Mouse (Mus musculus) heart, embryonic 13.5 days (tissue): Measurements from ENCODE around the gene Col19a1. TPM values are rescaled to one million over a fixed set of nuclear protein-coding genes. Genes with fewer than 3 reads are reported as not detected.
"Not testable (repeated sequence)": the region's sequence is repeated elsewhere in the genome, so short reads cannot be mapped to it uniquely, and the experiment has no call there.

ENCODE experiments used
- ATAC-seq: fragments of 200-750 bp; cut with Nextera tagmentation; 2 replicates; pipeline ENCODE4 v1.8.0; 2017; ENCODE audit warnings: moderate TSS enrichment; ENCODE audit not compliant: insufficient number of reproducible peaks, low FRiP score, low TSS enrichment; ENCODE audit errors: extremely low read depth
- H3K27ac ChIP-seq: fragments of 300-500 bp; sonication (generic); replicated peaks from 2 replicates; pipeline ENCODE4 v1.5.1; 2015; ENCODE audit warnings: moderate library complexity, mild to moderate bottlenecking, inconsistent platforms
- H3K27me3 ChIP-seq: fragments of 300-500 bp; sonication (generic); replicated peaks from 2 replicates; pipeline ENCODE4 v1.6.1; 2015; ENCODE audit warnings: mild to moderate bottlenecking, inconsistent platforms
- H3K36me3 ChIP-seq: fragments of 300-500 bp; sonication (generic); 2 replicates; pipeline ENCODE4 v1.6.1; 2015; ENCODE audit warnings: mild to moderate bottlenecking, inconsistent platforms
- H3K4me1 ChIP-seq: fragments of 300-500 bp; sonication (generic); 2 replicates; pipeline ENCODE4 v1.6.1; 2015; ENCODE audit warnings: inconsistent platforms
- H3K4me2 ChIP-seq: fragments of 300-500 bp; sonication (generic); 2 replicates; pipeline ENCODE4 v1.6.1; 2015; ENCODE audit warnings: inconsistent platforms, mild to moderate bottlenecking, moderate library complexity
- H3K4me3 ChIP-seq: fragments of 300-500 bp; sonication (generic); 2 replicates; pipeline ENCODE4 v1.5.1; 2015; ENCODE audit warnings: moderate library complexity, mild to moderate bottlenecking, inconsistent platforms
- H3K9ac ChIP-seq: fragments of 300-500 bp; sonication (generic); 2 replicates; pipeline ENCODE4 v1.6.1; 2015; ENCODE audit warnings: inconsistent platforms, mild to moderate bottlenecking, moderate library complexity
- H3K9me3 ChIP-seq: fragments of 300-500 bp; sonication (generic); 2 replicates; pipeline ENCODE4 v1.6.1; 2016; ENCODE audit warnings: inconsistent platforms
- WGBS: fragments of 180-500 bp; shearing (Covaris S2); methylation state at CpG from one replicate; pipeline ENCODE4 v1.1.7; 2015; ENCODE audit warnings: mixed read lengths; 5-methylcytosine and 5-hydroxymethylcytosine counted together
- polyA plus RNA-seq: library from polyadenylated mRNA; unstranded; fragments of >200 nt; fragmentation: Nextera tagmentation; extraction: Ambion mirVana; gene quantifications from 2 replicates; pipeline ENCODE4 v1.2.1, GENCODE M21; 2015

The Col19a1 gene
- 0.08 TPM in 1 of 2 replicates, not detected in the other for polyA plus RNA-seq

- Histone ChIP-seq H3K4me2 (peak within 1 kb of the TSS; percentile 98), H3K27ac (no peak within 1 kb of the TSS), H3K9ac (peak within 1 kb of the TSS; percentile 73), H3K9me3 (no peaks in the 10 kb centered on the region), H3K4me1 (peaks cover 14% of the 10 kb centered on the region), H3K4me3 (peak within 1 kb of the TSS; percentile 63), H3K36me3 (no peaks in the 10 kb centered on the region), H3K27me3 (peaks cover 64% of the 10 kb centered on the region)
- 1% methylated on average over 22 of the region's 22 CpGs for WGBS
- no peak for ATAC-seq
Observed at GRCm38 (mm10) chr1:24587141-24587541, at the start of gene Col19a1. Gene Col19a1, minus strand, starts transcription at chr1:24587472.

- ATAC-seq: no peak
- no peaks in the 10 kb centered on the region for H3K27me3 ChIP-seq
- H3K4me1 ChIP-seq: no peaks in the 10 kb centered on the region
- H3K9me3 ChIP-seq: no peaks in the 10 kb centered on the region
- 30% methylated on average over 14 of the region's 14 CpGs for WGBS
- no peak overlapping the region for H3K9ac ChIP-seq
- no peak overlapping the region for H3K27ac ChIP-seq
- peak overlapping the region; percentile 13; the same call in 1 of the 2 replicates for H3K4me3 ChIP-seq
- H3K36me3 ChIP-seq: no peaks in the 10 kb centered on the region
- H3K4me2 ChIP-seq: peak overlapping the region; percentile 49
Observed at GRCm38 (mm10) chr1:24633553-24634132, 46.4 kb upstream of the Col19a1 start.

GRCm38 (mm10) chr1:24612556-24612955 lies 25.3 kb upstream of the Col19a1 start:
- H3K36me3 ChIP-seq, H3K9ac ChIP-seq, H3K4me3 ChIP-seq, H3K27me3 ChIP-seq, H3K4me1 ChIP-seq, H3K27ac ChIP-seq, H3K4me2 ChIP-seq, H3K9me3 ChIP-seq, ATAC-seq: not testable (repeated sequence)
- under 1% methylated on average over 2 of the region's 2 CpGs for WGBS

- ATAC-seq: no peak
- H3K27me3 ChIP-seq: no peaks in the 10 kb centered on the region
- no peak overlapping the region for H3K27ac ChIP-seq
- H3K9ac ChIP-seq: no peak overlapping the region
- no peak overlapping the region for H3K4me2 ChIP-seq
- no peak overlapping the region for H3K4me3 ChIP-seq
- H3K36me3 ChIP-seq: no peaks in the 10 kb centered on the region
- no peaks in the 10 kb centered on the region for H3K4me1 ChIP-seq
- 88% methylated on average over 19 of the region's 19 CpGs for WGBS
- H3K9me3 ChIP-seq: no peaks in the 10 kb centered on the region
Observed at GRCm38 (mm10) chr1:24595096-24595495, 7.8 kb upstream of the Col19a1 start.

GRCm38 (mm10) chr1:24586370-24587140 lies 717 bp downstream of the Col19a1 start:
- ATAC-seq: no peak
- H3K9me3 ChIP-seq: no peaks in the 10 kb centered on the region
- peak overlapping the region; percentile 98 for H3K4me2 ChIP-seq
- no peaks in the 10 kb centered on the region for H3K36me3 ChIP-seq
- peak overlapping the region; percentile 73 for H3K9ac ChIP-seq
- peaks cover 64% of the 10 kb centered on the region for H3K27me3 ChIP-seq
- no peak overlapping the region for H3K27ac ChIP-seq
- H3K4me3 ChIP-seq: peak overlapping the region; percentile 63
- under 1% methylated on average over 51 of the region's 72 CpGs for WGBS
- H3K4me1 ChIP-seq: peaks cover 14% of the 10 kb centered on the region

- Histone ChIP-seq H3K4me1 (no peaks in the 10 kb centered on the region), H3K4me3 (no peak overlapping the region), H3K27ac (no peak overlapping the region), H3K36me3 (no peaks in the 10 kb centered on the region), H3K9me3 (no peaks in the 10 kb centered on the region), H3K27me3 (no peaks in the 10 kb centered on the region), H3K9ac (no peak overlapping the region), H3K4me2 (no peak overlapping the region)
- no peak for ATAC-seq
- 40% methylated on average over 8 of the region's 8 CpGs for WGBS
Observed at GRCm38 (mm10) chr1:24572602-24573001, 14.7 kb downstream of the Col19a1 start.

- Histone ChIP-seq H3K27me3 (no peaks in the 10 kb centered on the region), H3K4me2 (no peak overlapping the region), H3K4me1 (no peaks in the 10 kb centered on the region), H3K36me3 (no peaks in the 10 kb centered on the region), H3K9ac (no peak overlapping the region), H3K4me3 (no peak overlapping the region), H3K27ac (no peak overlapping the region), H3K9me3 (no peaks in the 10 kb centered on the region)
- ATAC-seq: no peak
- WGBS: 36% methylated on average over 2 of the region's 2 CpGs
Observed at GRCm38 (mm10) chr1:24564113-24564512, 23.2 kb downstream of the Col19a1 start.

GRCm38 (mm10) chr1:24558005-24558404 lies 29.3 kb downstream of the Col19a1 start:
- Histone ChIP-seq H3K36me3 (no peaks in the 10 kb centered on the region), H3K27me3 (no peaks in the 10 kb centered on the region), H3K9ac (no peak overlapping the region), H3K4me1 (peaks cover 6% of the 10 kb centered on the region; the same call in 1 of the 2 replicates), H3K9me3 (no peaks in the 10 kb centered on the region), H3K4me3 (no peak overlapping the region), H3K27ac (no peak overlapping the region), H3K4me2 (no peak overlapping the region)
- no peak for ATAC-seq
- WGBS: 48% methylated on average over 10 of the region's 10 CpGs

GRCm38 (mm10) chr1:24553462-24553861 lies 33.8 kb downstream of the Col19a1 start:
- ATAC-seq: no peak

GRCm38 (mm10) chr1:24550560-24551280 lies 36.6 kb downstream of the Col19a1 start:
- Histone ChIP-seq H3K27me3 (no peaks in the 10 kb centered on the region), H3K9me3 (no peaks in the 10 kb centered on the region), H3K4me3 (no peak overlapping the region), H3K9ac (no peak overlapping the region), H3K4me1 (peaks cover 9% of the 10 kb centered on the region; the same call in 1 of the 2 replicates), H3K27ac (no peak overlapping the region), H3K4me2 (0 out of 2 replicates have a peak overlapping the region, but pooled peaks have one; percentile 20), H3K36me3 (no peaks in the 10 kb centered on the region)
- WGBS: 62% methylated on average over 18 of the region's 18 CpGs
- no peak for ATAC-seq

More at GRCm38 (mm10) chr1:24553462-24553861, 33.8 kb downstream of the Col19a1 start:
- H3K9ac ChIP-seq: no peak overlapping the region
- no peaks in the 10 kb centered on the region for H3K27me3 ChIP-seq
- no peak overlapping the region for H3K27ac ChIP-seq
- peak overlapping the region; percentile 4; the same call in 1 of the 2 replicates for H3K4me2 ChIP-seq
- peaks cover 9% of the 10 kb centered on the region; the same call in 1 of the 2 replicates for H3K4me1 ChIP-seq
- 15% methylated on average over 4 of the region's 4 CpGs for WGBS
- no peaks in the 10 kb centered on the region for H3K36me3 ChIP-seq
- H3K9me3 ChIP-seq: no peaks in the 10 kb centered on the region
- H3K4me3 ChIP-seq: no peak overlapping the region

GRCm38 (mm10) chr1:24550031-24550430 lies 37.2 kb downstream of the Col19a1 start:
- Histone ChIP-seq H3K36me3 (no peaks in the 10 kb centered on the region), H3K9ac (no peak overlapping the region), H3K27ac (no peak overlapping the region), H3K9me3 (no peaks in the 10 kb centered on the region), H3K4me1 (peaks cover 9% of the 10 kb centered on the region; the same call in 1 of the 2 replicates), H3K4me2 (peak overlapping the region; percentile 20; the same call in 1 of the 2 replicates), H3K27me3 (no peaks in the 10 kb centered on the region), H3K4me3 (no peak overlapping the region)
- 52% methylated on average over 10 of the region's 10 CpGs for WGBS
- no peak for ATAC-seq
